Mouse (Mus musculus): ENCODE measurements around the gene Spata18. TPM values are rescaled to one million over a fixed set of nuclear protein-coding genes. Genes with fewer than 3 reads are reported as not detected.

The Spata18 gene
- polyA plus RNA-seq, 1 experiment from 2014 or later: 0.62 TPM

- Histone ChIP-seq H3K36me3 (ENCODE audit: control insufficient read depth, insufficient read depth, low read length) (no peaks in the 10 kb centered on the region), H3K9me3 (replicated peaks; ENCODE audit: control insufficient read depth, low read length, poor library complexity, severe bottlenecking) (no peaks in the 10 kb centered on the region), H3K27ac (ENCODE audit: low read length) (no peak overlapping the region), H3K4me1 (ENCODE audit: control insufficient read depth, insufficient read depth, low read length) (no peaks in the 10 kb centered on the region), H3K4me3 (ENCODE audit: low read depth, low read length) (no peak overlapping the region), H3K9ac (ENCODE audit: low read depth, low read length) (no peak overlapping the region), H3K27me3 (ENCODE audit: control insufficient read depth, insufficient read depth, low read depth, low read length) (no peaks in the 10 kb centered on the region), H3K4me2 (ENCODE audit: low read length) (no peak overlapping the region)
- ATAC-seq: no peak
- WGBS: 93% methylated on average over 4 of the region's 4 CpGs
These were observed 74.8 kb downstream of the Spata18 start for GRCm38 (mm10) chr5:73725981-73726380.

DNA sequence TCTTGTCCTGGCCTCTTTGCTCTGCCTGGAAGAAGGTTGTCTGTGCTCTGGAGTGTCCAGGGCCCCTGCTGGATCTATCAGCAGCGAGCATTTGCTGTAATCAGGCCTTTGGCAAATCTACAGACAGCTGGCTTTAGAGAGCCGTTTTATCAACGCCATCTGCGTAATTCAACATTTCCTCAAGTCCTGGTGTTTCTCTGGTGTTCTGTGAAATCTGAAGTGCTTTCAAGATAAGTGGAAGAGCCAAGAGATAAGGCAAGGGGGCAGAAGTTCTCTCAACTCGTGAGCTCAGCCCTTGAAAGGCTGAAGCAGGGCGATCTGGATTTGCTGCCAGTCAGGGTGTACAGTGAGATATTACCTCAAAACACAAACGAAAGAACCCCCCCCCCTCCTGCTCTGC, 77.5 kb downstream of the Spata18 start:
- H3K9me3 ChIP-seq (replicated peaks; ENCODE audit: control insufficient read depth, low read length, poor library complexity, severe bottlenecking): no peaks in the 10 kb centered on the region
- no peak overlapping the region for H3K4me2 ChIP-seq (ENCODE audit: low read length)
- no peaks in the 10 kb centered on the region for H3K36me3 ChIP-seq (ENCODE audit: control insufficient read depth, insufficient read depth, low read length)
- no peaks in the 10 kb centered on the region for H3K4me1 ChIP-seq (ENCODE audit: control insufficient read depth, insufficient read depth, low read length)
- no peak overlapping the region for H3K27ac ChIP-seq (ENCODE audit: low read length)
- no peak overlapping the region for H3K4me3 ChIP-seq (ENCODE audit: low read depth, low read length)
- no peak overlapping the region for H3K9ac ChIP-seq (ENCODE audit: low read depth, low read length)
- no peaks in the 10 kb centered on the region for H3K27me3 ChIP-seq (ENCODE audit: control insufficient read depth, insufficient read depth, low read depth, low read length)
- 86% methylated on average over 7 of the region's 7 CpGs for WGBS
- no peak for ATAC-seq

Other genes starting within 250 kb of the Spata18 start
- 0.18 and 0.40 TPM in 2 replicates for gene Cwh43, start 245.3 kb upstream of the Spata18 start, polyA plus RNA-seq (2015; fragmentation: Nextera tagmentation; extraction: Ambion mirVana)
- gene Dcun1d4, start 170.4 kb upstream of the Spata18 start, polyA plus RNA-seq (2015; fragmentation: Nextera tagmentation; extraction: Ambion mirVana): 51.5 and 56.3 TPM in 2 replicates
- not detected in 2 replicates for gene Lrrc66, start 18.9 kb upstream of the Spata18 start, polyA plus RNA-seq (2015; fragmentation: Nextera tagmentation; extraction: Ambion mirVana)
- gene Sgcb, start 3.6 kb upstream of the Spata18 start, polyA plus RNA-seq (2015; fragmentation: Nextera tagmentation; extraction: Ambion mirVana): 40.0 and 47.5 TPM in 2 replicates

Measured in midbrain, embryonic 16.5 days (tissue).